Mouse (Mus musculus): ENCODE measurements around the gene Rnpepl1.

DNA sequence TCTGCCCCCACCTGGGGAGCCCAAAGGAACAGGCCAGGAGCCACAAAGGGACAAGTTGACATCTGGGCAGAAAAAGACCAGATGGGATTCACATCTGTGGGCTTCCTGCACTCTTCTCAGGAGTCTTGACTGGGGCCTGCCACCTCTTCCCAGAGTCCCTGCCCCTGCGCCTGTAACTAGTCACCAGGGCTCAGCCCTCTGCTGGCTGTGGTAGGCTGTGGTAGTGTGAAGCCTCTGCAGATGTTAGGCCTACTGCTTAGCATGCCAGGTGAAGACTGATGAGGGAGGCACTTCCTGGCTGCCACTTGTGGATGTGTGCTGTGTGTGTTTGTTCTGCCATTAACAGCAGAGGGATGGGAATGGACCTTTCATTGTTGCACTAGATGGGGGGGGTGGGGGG lies 1.7 kb downstream of the Rnpepl1 start:
- 0 out of 2 replicates have a peak, but pooled peaks have one; percentile 13 for TF ChIP-seq CTCF (IDR thresholded peaks at IDR 0.05; ENCODE audit: insufficient read depth, low read length)
- TF ChIP-seq POLR2A (IDR thresholded peaks at IDR 0.05; ENCODE audit: borderline replicate concordance, extremely low read depth, low read depth, low read length), result no peak
